Mouse (Mus musculus) forebrain, embryonic 12.5 days (tissue): ENCODE data around the gene Zdhhc19. TPM values are rescaled to one million over a fixed set of nuclear protein-coding genes. Genes with fewer than 3 reads are reported as not detected.

Experiments
- ATAC-seq: fragments of 200-750 bp; cut with Nextera tagmentation; 2 replicates; pipeline ENCODE4 v1.8.0; 2017; ENCODE audit warnings: moderate TSS enrichment; ENCODE audit not compliant: low FRiP score
- H3K27ac ChIP-seq: fragments of 300-500 bp; sonication (generic); 2 replicates; pipeline ENCODE4 v1.5.1; 2016; ENCODE audit warnings: mild to moderate bottlenecking
- H3K27me3 ChIP-seq: fragments of 300-500 bp; sonication (generic); 2 replicates; pipeline ENCODE4 v1.6.1; 2016; ENCODE audit warnings: mild to moderate bottlenecking
- H3K36me3 ChIP-seq: fragments of 300-500 bp; sonication (generic); replicated peaks from 2 replicates; pipeline ENCODE4 v1.6.1; 2016; ENCODE audit warnings: mild to moderate bottlenecking
- H3K4me1 ChIP-seq: fragments of 300-500 bp; sonication (generic); 2 replicates; pipeline ENCODE4 v1.6.1; 2016
- H3K4me2 ChIP-seq: fragments of 300-500 bp; sonication (generic); 2 replicates; pipeline ENCODE4 v1.6.1; 2016; ENCODE audit warnings: mild to moderate bottlenecking, moderate library complexity
- H3K4me3 ChIP-seq: fragments of 300-500 bp; sonication (generic); replicated peaks from 2 replicates; pipeline ENCODE4 v1.5.1; 2016; ENCODE audit warnings: mild to moderate bottlenecking
- H3K9ac ChIP-seq: fragments of 300-500 bp; sonication (generic); 2 replicates; pipeline ENCODE4 v1.6.1; 2016; ENCODE audit warnings: mild to moderate bottlenecking
- H3K9me3 ChIP-seq: fragments of 300-500 bp; sonication (generic); 2 replicates; pipeline ENCODE4 v1.6.1; 2016
- WGBS: fragments of 180-500 bp; shearing (Covaris S2); methylation state at CpG from one replicate; pipeline ENCODE4 v1.1.7; 2016; 5-methylcytosine and 5-hydroxymethylcytosine counted together
- polyA plus RNA-seq: library from polyadenylated mRNA; unstranded; fragments of >200 nt; fragmentation: Nextera tagmentation; extraction: Ambion mirVana; gene quantifications from 2 replicates; pipeline ENCODE4 v1.2.1, GENCODE M21; 2016

Zdhhc19 gene
- polyA plus RNA-seq, 1 experiment from 2014 or later: not detected

DNA sequence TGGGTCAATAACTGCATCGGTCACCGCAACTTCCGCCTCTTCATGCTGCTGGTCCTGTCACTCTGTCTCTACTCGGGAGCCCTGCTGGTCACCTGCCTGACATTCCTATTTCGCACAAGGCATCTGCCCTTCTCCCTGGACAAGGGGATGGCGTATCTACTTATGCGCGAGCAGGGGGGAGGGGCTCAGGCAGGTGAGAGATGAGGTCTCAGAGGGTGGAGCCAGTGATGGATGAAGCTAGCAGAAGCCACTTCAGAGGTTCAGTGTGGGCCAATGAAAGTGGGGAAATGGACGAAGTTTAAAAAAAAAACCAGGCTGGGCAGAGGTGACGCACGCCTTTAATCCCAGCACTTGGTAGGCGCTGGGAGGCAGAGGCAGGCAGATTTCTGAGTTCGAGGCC lies 2.9 kb downstream of the Zdhhc19 start:
- Histone ChIP-seq H3K9me3 (no peaks in the 10 kb centered on the region), H3K27me3 (no peaks in the 10 kb centered on the region), H3K9ac (no peak overlapping the region), H3K4me2 (no peak overlapping the region), H3K27ac (no peak overlapping the region), H3K4me3 (no peak overlapping the region), H3K4me1 (no peaks in the 10 kb centered on the region), H3K36me3 (no peaks in the 10 kb centered on the region)
- WGBS: 70% methylated on average over 13 of the region's 13 CpGs
- no peak for ATAC-seq

DNA sequence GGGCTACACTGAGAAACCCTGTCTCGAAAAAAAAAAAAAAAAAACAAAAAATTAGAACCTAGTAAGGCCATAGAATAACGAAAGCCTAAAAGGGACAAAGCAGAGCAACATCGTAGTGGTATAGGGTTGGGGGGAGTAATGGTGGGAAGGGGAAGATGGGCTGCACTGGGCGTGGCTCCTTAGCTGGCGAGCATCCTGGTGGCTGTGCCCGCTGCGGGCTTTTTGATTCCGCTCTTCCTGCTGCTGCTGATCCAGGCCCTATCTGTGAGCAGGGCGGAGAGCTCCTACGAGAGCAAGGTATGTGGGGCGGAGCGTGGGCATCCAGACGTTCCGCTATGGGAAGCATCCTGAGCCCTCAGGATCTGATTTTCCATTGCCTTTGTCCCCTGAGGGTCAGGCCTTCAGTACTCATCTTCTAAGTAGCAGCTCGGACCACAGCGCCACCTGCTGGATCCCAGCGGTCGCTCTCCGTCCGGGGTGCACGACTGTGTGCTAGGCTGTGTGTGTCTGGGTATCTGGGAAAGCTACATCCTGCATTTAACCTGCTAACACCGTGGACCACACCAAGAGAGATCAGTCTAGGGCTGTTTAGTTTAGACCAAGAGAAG lies 3.5 kb downstream of the Zdhhc19 start:
- ATAC-seq: peak; percentile 93
- Histone ChIP-seq H3K27ac (peak overlapping the region; percentile 50; the same call in 1 of the 2 replicates), H3K36me3 (no peaks in the 10 kb centered on the region), H3K4me1 (no peaks in the 10 kb centered on the region), H3K4me2 (peak overlapping the region; percentile 64), H3K9me3 (no peaks in the 10 kb centered on the region), H3K4me3 (peak overlapping the region; percentile 39), H3K27me3 (no peaks in the 10 kb centered on the region), H3K9ac (peak overlapping the region; percentile 63)
- 9% methylated on average over 22 of the region's 22 CpGs for WGBS

DNA sequence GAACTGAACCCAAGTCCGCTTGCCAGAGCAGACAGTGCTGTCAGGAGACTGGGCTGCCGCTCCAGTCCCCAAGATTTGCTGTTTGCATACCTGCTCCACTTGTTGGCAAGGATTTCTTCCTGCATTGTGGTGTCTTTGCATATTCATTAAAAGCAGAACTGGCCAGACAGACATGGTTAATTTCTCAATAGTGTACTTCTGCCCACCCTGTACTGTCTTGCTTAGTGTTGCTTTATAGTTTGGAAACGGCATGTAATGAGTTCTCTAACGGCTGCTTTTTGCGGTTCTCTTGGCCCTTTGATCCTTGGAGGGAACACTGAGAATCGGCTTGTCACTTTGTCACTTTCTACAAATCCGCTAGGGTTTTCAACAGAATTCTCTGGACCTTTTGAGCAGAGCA lies 5.4 kb downstream of the Zdhhc19 start:
- no peak for ATAC-seq
- 76% methylated on average over 7 of the region's 7 CpGs for WGBS

DNA sequence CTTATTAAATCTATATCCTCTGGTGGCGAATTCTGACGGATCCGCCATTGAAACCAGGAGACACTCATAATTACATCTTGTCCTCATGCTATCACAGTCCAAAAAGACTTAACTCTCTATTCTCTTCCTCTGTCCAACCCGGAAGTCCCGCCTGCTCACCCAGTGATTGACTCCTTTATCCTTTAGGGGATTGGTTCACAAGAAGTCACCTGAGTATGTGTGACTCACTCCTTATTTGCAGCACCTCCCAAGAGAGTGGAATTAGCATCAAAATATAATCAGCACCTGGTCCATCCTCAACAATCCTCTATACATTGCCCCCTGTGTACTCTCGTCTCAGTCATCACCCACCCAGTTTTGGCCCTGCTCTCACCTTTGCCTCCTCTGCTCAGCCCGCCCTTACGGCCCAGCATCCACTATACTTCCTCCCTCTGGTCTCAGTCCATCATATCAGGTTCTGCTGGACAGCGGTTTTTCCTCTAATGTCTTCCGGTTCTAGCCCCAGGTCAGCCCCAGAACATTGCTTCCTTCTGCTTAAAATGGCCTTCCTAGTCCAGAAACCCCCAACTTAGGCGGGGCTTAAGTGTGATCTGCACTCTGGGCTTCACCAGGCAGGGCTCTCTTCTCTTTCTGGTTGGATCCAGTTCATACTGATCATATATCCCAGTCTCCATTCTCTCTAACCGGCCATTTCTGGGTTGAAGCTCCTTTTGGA lies 6.7 kb downstream of the Zdhhc19 start:
- no peak overlapping the region for H3K4me2 ChIP-seq
- no peaks in the 10 kb centered on the region for H3K36me3 ChIP-seq
- H3K27ac ChIP-seq: no peak overlapping the region
- no peak overlapping the region for H3K4me3 ChIP-seq
- ATAC-seq: no peak
- no peaks in the 10 kb centered on the region for H3K4me1 ChIP-seq
- no peak overlapping the region for H3K9ac ChIP-seq
- 89% methylated on average over 12 of the region's 12 CpGs for WGBS
- H3K27me3 ChIP-seq: no peaks in the 10 kb centered on the region
- H3K9me3 ChIP-seq: no peaks in the 10 kb centered on the region

More for the DNA sequence above, 5.4 kb downstream of the Zdhhc19 start:
- Histone ChIP-seq H3K27me3 (no peaks in the 10 kb centered on the region), H3K9me3 (no peaks in the 10 kb centered on the region), H3K27ac (no peak overlapping the region), H3K4me3 (no peak overlapping the region), H3K36me3 (no peaks in the 10 kb centered on the region), H3K4me1 (no peaks in the 10 kb centered on the region), H3K4me2 (no peak overlapping the region), H3K9ac (no peak overlapping the region)

DNA sequence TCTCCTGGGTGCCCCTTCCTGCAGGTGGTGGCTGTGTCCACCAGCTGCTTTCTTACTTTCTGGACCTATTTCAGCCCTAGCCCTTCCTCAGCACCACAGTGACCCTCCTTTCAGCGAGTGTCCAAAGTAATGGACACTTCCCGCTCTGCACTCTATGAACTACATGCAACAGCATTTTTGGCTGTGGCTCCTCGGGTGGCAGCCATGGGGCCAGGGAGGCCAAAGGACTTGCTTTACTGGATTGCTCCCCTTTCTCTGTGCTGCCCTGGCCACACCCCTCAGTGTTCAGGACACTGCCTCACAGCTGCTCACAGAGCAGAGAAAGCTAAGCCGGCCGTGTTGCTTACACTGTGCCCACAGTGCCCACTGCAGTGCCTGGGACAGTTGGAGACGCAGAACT lies 7.6 kb downstream of the Zdhhc19 start:
- H3K9me3 ChIP-seq: no peaks in the 10 kb centered on the region
- no peak overlapping the region for H3K27ac ChIP-seq
- H3K9ac ChIP-seq: no peak overlapping the region
- H3K4me1 ChIP-seq: no peaks in the 10 kb centered on the region
- H3K36me3 ChIP-seq: no peaks in the 10 kb centered on the region
- ATAC-seq: no peak
- no peaks in the 10 kb centered on the region for H3K27me3 ChIP-seq
- no peak overlapping the region for H3K4me3 ChIP-seq
- no peak overlapping the region for H3K4me2 ChIP-seq
- 78% methylated on average over 6 of the region's 6 CpGs for WGBS

DNA sequence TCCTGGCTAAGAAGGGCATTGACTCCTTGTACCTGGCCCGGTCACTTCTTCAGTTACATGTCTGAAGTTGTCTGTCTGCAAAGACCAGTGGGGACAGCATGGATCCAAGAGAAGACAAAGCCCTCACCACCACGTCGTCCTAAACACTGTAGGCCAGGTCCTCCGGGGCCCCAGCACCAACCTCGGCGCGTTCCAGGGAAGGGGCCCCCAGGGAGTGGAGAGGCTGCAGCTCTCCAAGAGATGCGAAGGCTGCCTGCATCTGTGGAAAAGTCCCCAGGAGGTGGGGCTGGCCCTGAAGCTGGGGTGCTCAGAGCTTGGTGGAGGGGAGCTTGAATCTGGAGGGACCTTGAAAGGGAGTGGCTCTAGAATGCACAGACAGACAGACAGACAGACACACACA lies 10.2 kb downstream of the Zdhhc19 start:
- 79% methylated on average over 8 of the region's 8 CpGs for WGBS
- no peak overlapping the region for H3K9ac ChIP-seq
- H3K27me3 ChIP-seq: no peaks in the 10 kb centered on the region
- no peaks in the 10 kb centered on the region for H3K9me3 ChIP-seq
- H3K36me3 ChIP-seq: no peaks in the 10 kb centered on the region
- H3K27ac ChIP-seq: no peak overlapping the region
- no peak overlapping the region for H3K4me3 ChIP-seq
- no peak overlapping the region for H3K4me2 ChIP-seq
- ATAC-seq: no peak
- peaks cover 16% of the 10 kb centered on the region for H3K4me1 ChIP-seq

DNA sequence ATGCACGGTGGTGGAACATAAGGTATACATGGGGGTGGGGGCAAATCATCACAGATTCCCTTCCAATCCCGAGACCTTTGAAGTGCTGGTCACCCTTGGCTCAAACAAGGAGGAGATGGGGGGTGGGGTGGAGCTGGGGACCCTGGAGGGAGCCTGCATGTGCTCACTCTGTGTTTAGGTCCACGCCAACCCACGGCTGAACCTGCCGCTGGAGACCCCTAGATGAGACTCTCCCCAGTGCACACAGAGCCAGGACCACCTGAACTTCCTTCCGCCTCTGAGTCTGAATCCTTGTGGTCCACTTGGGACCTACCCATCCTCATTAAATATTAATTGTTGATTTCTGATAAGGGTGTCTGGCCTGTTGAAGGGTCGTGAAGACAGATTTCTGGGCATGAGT lies 10.8 kb downstream of the Zdhhc19 start:
- H3K36me3 ChIP-seq: no peaks in the 10 kb centered on the region
- 76% methylated on average over 7 of the region's 7 CpGs for WGBS

DNA sequence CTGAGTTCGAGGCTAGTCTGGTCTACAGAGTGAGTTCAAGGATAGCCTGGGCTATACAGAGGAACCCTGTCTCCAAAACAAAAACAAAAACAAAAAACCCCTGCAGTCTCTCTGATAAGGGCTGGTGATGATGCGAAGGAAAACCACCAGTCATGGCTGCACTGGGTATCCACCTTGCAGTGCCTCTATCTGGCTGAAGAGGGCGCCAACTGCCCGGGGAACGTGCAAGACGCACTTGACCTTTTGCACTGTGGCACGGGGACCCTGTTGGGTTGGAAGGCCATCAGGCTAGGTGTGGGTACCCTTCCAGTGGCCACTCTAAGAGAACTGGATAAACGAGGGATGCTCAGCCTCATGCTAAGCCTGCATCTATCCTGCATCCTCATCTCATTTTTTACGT lies 11.3 kb downstream of the Zdhhc19 start:
- no peak for ATAC-seq

More for the DNA sequence above, 10.8 kb downstream of the Zdhhc19 start:
- Histone ChIP-seq H3K4me2 (no peak overlapping the region), H3K4me3 (no peak overlapping the region), H3K9me3 (no peaks in the 10 kb centered on the region), H3K27me3 (no peaks in the 10 kb centered on the region), H3K9ac (no peak overlapping the region), H3K4me1 (peaks cover 16% of the 10 kb centered on the region), H3K27ac (no peak overlapping the region)
- ATAC-seq: no peak

DNA sequence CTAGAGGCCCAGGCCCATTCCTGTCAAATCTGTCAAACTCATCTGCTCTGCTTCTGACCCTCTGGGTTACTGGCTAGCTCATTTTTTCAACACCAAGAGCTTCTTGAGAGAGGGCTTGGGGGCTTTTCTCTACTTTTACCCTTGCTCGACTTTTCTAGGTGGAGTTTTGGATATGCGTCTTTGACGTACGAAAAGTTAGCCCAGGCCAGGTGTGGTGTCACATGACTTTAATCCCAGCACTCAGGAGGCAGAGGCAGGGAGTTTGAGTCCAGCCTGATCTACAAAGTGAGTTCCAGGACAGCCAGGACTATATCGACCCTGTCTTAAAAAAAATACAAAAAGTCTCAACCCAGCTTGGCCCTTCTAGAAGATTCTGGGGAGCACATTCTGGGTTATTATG lies 12.0 kb downstream of the Zdhhc19 start:
- Histone ChIP-seq H3K4me1 (peaks cover 16% of the 10 kb centered on the region), H3K9me3 (no peaks in the 10 kb centered on the region), H3K4me2 (no peak overlapping the region), H3K27me3 (no peaks in the 10 kb centered on the region), H3K27ac (no peak overlapping the region), H3K36me3 (no peaks in the 10 kb centered on the region), H3K4me3 (no peak overlapping the region), H3K9ac (no peak overlapping the region)
- WGBS: 86% methylated on average over 5 of the region's 5 CpGs
- ATAC-seq: no peak

More for the DNA sequence above, 11.3 kb downstream of the Zdhhc19 start:
- Histone ChIP-seq H3K9me3 (no peaks in the 10 kb centered on the region), H3K27ac (no peak overlapping the region), H3K9ac (no peak overlapping the region), H3K36me3 (no peaks in the 10 kb centered on the region), H3K4me3 (no peak overlapping the region), H3K4me1 (peaks cover 16% of the 10 kb centered on the region), H3K27me3 (no peaks in the 10 kb centered on the region), H3K4me2 (no peak overlapping the region)
- WGBS: 24% methylated on average over 9 of the region's 9 CpGs

DNA sequence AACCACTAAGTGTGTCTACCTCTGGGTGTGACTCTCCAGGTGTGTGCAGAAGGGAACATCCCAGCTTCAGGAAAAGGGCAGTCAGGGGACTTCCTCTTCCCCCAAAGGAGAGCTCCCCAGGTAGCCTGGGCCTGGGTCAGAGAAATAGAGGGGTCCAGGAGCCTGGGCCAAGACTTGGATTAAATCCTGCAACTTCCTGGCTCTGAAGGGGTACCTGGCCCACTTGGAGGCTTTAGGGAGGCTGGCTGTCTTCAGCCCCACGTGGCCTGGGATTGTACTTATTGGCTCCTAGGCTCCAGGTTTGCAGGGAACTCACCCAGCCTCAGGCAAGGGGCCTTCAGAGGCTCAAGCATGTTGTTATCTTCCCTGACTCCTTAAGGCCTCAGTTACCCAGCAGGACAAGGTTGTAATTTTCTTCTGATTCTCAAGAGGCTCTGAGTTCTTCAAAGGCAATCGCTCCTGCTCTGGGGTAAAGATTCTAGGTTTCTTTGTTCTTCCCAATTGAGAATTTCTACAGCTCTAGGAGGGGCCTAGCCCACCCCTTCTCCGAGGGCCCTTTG lies 12.5 kb downstream of the Zdhhc19 start:
- H3K27me3 ChIP-seq: no peaks in the 10 kb centered on the region
- H3K9me3 ChIP-seq: no peaks in the 10 kb centered on the region
- H3K9ac ChIP-seq: no peak overlapping the region
- H3K4me3 ChIP-seq: no peak overlapping the region
- ATAC-seq: no peak
- no peaks in the 10 kb centered on the region for H3K36me3 ChIP-seq
- H3K4me1 ChIP-seq: peaks cover 16% of the 10 kb centered on the region
- whole genome bisulfite sequencing: 33% methylated on average over 3 of the region's 3 CpGs
- H3K27ac ChIP-seq: no peak overlapping the region
- no peak overlapping the region for H3K4me2 ChIP-seq

DNA sequence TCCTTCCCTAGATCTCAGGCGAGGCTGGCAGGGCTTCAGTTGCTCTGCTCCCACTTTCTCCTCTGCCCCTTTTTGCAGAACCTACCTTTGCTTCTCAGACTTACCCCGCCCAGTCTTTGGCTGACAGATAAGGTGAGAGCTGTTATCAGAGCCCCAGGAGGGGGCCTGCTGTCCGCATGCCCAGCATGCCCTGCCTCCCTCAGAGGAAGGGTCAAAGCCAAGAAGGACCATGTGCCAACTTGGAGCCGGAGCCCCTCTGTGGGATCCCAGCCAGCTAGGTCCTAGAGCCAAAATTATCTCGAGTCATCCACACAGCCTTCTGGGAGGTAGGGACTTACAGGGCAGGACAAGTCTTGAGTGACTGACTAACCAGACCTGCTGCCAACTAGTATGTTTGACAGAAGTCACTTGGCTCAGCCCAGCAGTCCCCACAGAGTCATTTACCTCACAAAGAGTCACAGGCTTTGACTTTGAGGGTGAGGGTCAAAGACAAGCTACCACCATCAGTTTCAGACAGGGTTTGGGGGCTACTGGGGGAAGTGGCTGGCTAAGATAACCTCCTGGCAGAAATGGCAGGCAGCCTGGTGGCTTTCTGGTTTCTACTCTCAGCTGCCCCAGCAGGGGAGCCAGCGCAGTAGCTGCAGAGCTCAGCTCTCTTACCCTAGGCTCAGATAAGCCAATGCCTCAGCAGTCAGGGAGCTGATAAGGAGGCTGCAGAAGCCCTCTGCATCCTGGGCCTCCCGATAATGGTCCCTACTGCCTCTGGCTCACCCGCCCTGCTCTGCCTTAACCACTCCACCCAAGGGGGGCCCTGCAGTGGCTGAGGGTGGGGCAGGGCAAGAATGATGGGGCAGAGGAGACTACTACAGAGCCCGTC lies 13.2 kb downstream of the Zdhhc19 start:
- H3K4me2 ChIP-seq: no peak overlapping the region
- 0 out of 2 replicates have a peak, but pooled peaks have one; percentile 21 for ATAC-seq
- H3K4me1 ChIP-seq: peaks cover 16% of the 10 kb centered on the region
- H3K9me3 ChIP-seq: no peaks in the 10 kb centered on the region
- H3K27ac ChIP-seq: no peak overlapping the region
- H3K27me3 ChIP-seq: no peaks in the 10 kb centered on the region
- 63% methylated on average over 9 of the region's 9 CpGs for WGBS
- no peaks in the 10 kb centered on the region for H3K36me3 ChIP-seq
- H3K9ac ChIP-seq: no peak overlapping the region
- H3K4me3 ChIP-seq: no peak overlapping the region
